Mouse (Mus musculus): Measurements from ENCODE around the gene Dppa5a. TPM values are rescaled to one million over a fixed set of nuclear protein-coding genes. Genes with fewer than 3 reads are reported as not detected.
"Not testable (repeated sequence)": the region's sequence is repeated elsewhere in the genome, so short reads cannot be mapped to it uniquely, and the experiment has no call there.

Gene Dppa5a
- not detected in 2 replicates for total RNA-seq (2014; fragmentation: Nextera tagmentation)
- total RNA-seq (2017) = not detected in 2 replicates
- polyA plus RNA-seq (2012) = not detected in 2 replicates

DNA sequence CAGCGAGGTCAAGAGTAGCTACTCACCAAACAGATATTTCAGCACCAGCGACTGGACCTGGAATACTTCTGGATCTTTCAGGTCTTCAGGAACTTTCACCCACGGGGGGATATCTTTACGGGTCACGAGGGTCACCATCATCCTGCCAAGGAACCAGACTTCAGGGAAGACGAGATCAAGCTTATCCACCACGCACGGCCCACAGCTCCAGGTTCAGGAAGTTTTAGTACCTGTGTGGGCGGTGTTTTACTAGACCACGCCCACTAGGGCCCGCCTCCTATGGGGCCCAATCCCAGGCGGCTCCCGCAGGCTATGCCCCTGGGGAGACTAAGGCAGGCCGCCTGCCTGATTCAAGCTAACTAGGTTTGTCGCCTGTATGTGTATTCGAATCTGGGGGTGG lies at the start of gene Dppa5a:
Dppa5a (minus strand) TSS at position 219 of the 400 bp plus-strand sequence.
- DNase-seq (ENCODE audit: low spot score) = not testable (repeated sequence)

DNA sequence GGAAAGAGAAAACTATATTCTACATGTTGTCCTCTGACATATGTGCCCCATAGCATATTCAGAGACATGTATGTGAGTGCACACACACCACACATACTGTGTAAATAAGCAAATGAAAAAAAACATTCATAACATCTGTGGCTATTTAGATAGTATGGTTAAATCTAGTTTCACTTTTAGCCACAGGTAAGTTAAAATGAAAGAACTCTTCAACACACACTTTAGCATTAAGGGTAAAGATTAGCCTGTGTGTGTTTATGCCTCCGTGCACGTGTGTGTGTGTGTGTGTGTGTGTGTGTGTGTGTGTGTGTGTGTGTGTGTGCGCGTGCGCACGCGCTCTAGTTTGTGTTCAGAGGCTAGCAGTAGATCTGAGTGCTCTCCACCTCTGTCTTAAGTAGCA lies 33.6 kb upstream of the Dppa5a start:
- ATAC-seq (ENCODE audit: extremely low read depth, insufficient number of reproducible peaks, low FRiP score, poor library complexity, severe bottlenecking) (no peak), DNase-seq (ENCODE audit: low spot score) (no peak)
- no peaks in the 10 kb centered on the region for H3K9me3 ChIP-seq (replicated peaks)
- TF ChIP-seq POLR2AphosphoS5 (IDR thresholded peaks at IDR 0.05; ENCODE audit: insufficient replicate concordance, low read depth, low read length) = no peak
- H3K4me1 ChIP-seq (ENCODE audit: insufficient read depth, low read depth, low read length) = no peaks in the 10 kb centered on the region
- no peaks in the 10 kb centered on the region for H3K36me3 ChIP-seq (replicated peaks)
- H3K27me3 ChIP-seq (ENCODE audit: insufficient read depth, low read length) = peaks cover 9% of the 10 kb centered on the region
- H3K4me3 ChIP-seq (ENCODE audit: low read depth, low read length) = no peak overlapping the region

More for the DNA sequence above, at the start of gene Dppa5a:
- not testable (repeated sequence) for H3K4me3 ChIP-seq (ENCODE audit: low read depth, low read length); H3K36me3 ChIP-seq (replicated peaks); ATAC-seq (ENCODE audit: extremely low read depth, insufficient number of reproducible peaks, low FRiP score, poor library complexity, severe bottlenecking); H3K4me1 ChIP-seq (ENCODE audit: insufficient read depth, low read depth, low read length); H3K9me3 ChIP-seq (replicated peaks); H3K27me3 ChIP-seq (ENCODE audit: insufficient read depth, low read length)

GRCm38 (mm10) chr9:78400570-78400969 lies 32.6 kb upstream of the Dppa5a start:
- no peak for DNase-seq (ENCODE audit: low spot score)
- Histone ChIP-seq H3K9me3 (replicated peaks) (peaks cover 6% of the 10 kb centered on the region), H3K4me3 (ENCODE audit: low read depth, low read length) (no peak overlapping the region), H3K36me3 (replicated peaks) (no peaks in the 10 kb centered on the region), H3K4me1 (ENCODE audit: insufficient read depth, low read depth, low read length) (no peaks in the 10 kb centered on the region), H3K27me3 (ENCODE audit: insufficient read depth, low read length) (peaks cover 6% of the 10 kb centered on the region)
- TF ChIP-seq GATA2 (IDR thresholded peaks at IDR 0.05; ENCODE audit: borderline replicate concordance, low read depth, low read length) (no peak), GATA1 (IDR thresholded peaks at IDR 0.05; ENCODE audit: borderline replicate concordance, low read length) (no peak), TAL1 (conservative IDR thresholded peaks at IDR 0.05; ENCODE audit: low read depth, low read length) (no peak), POLR2AphosphoS5 (IDR thresholded peaks at IDR 0.05; ENCODE audit: insufficient replicate concordance, low read depth, low read length) (no peak)
- no peak for ATAC-seq (ENCODE audit: extremely low read depth, insufficient number of reproducible peaks, low FRiP score, poor library complexity, severe bottlenecking)

DNA sequence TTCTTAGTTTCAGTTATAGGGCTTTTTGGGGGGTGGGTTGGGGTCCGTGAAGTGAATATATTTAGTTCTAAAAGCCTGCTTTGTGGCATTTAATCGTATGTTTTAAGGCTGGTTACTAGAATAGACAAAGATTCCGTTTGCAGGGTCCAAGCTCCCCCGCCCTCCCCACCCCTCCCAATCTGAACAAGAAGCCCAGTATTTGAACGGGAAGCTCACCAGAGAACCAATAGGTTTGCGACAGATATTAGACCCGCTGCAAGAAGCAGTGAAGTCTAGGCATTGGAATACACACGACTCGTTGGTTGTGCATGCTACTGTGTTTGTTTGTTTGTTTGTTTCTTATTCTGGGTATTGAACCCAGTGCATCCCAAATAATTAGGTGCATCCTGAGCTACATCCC lies 28.5 kb upstream of the Dppa5a start:
- peaks cover 3% of the 10 kb centered on the region for H3K27me3 ChIP-seq (ENCODE audit: insufficient read depth, low read length)

DNA sequence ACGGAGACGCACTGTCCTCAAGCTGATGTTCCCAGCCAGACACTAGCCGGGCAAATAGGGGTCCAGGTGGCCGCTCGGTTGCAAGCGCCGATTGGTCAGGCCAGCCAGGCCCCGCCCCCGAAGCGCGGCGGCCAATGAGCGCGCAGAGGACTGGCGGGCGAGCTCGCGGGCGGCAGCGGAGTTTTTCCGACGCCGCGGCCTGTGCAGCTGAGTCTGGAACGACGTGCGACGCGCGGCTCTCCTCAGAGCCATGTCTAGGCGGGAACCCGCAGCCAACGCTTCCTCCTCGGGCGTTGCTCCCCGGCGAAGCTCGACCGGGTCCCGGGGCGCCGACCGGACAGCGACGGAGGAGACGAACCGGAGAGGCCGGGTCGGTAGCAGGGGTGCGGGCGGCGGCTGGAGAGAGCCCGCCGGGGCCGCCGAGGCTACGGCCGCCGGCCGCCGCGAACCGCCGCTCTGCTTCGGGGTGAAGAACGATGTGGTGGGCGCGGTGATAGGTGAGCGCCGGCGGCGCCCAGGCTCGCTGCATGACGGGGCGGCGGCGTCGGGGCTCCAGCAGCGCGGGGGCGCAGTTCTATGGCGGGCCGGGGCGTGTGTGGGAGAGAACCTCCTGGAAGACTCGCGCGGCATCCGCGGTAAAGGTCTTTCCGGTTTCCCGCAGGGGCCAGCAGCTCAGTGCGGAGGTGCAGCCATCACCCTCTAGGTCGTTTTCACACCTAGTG lies 27.8 kb upstream of the Dppa5a start, which contains the start of gene Ddx43:
Ddx43 (plus strand) TSS at position 148 of the 722 bp plus-strand sequence.
- Histone ChIP-seq H3K4me3 (ENCODE audit: low read depth, low read length) (no peak within 1 kb of the TSS), H3K36me3 (replicated peaks) (no peaks in the 10 kb centered on the region), H3K9me3 (replicated peaks) (peaks cover 7% of the 10 kb centered on the region), H3K27me3 (ENCODE audit: insufficient read depth, low read length) (peaks cover 3% of the 10 kb centered on the region), H3K4me1 (ENCODE audit: insufficient read depth, low read depth, low read length) (no peaks in the 10 kb centered on the region)
- DNase-seq (ENCODE audit: low spot score) = no peak
- no peak for ATAC-seq (ENCODE audit: extremely low read depth, insufficient number of reproducible peaks, low FRiP score, poor library complexity, severe bottlenecking)
- no peak for TF ChIP-seq POLR2AphosphoS5 (IDR thresholded peaks at IDR 0.05; ENCODE audit: insufficient replicate concordance, low read depth, low read length)
- TF ChIP-seq TAL1 (conservative IDR thresholded peaks at IDR 0.05; ENCODE audit: low read depth, low read length) = no peak
- no peak for TF ChIP-seq GATA1 (IDR thresholded peaks at IDR 0.05; ENCODE audit: borderline replicate concordance, low read length)
- TF ChIP-seq CTCF (IDR thresholded peaks at IDR 0.05; ENCODE audit: low read depth, low read length) = no peak

More for the DNA sequence above, 28.5 kb upstream of the Dppa5a start:
- no peak overlapping the region for H3K4me3 ChIP-seq (ENCODE audit: low read depth, low read length)
- TF ChIP-seq POLR2AphosphoS5 (IDR thresholded peaks at IDR 0.05; ENCODE audit: insufficient replicate concordance, low read depth, low read length) (no peak), GATA1 (IDR thresholded peaks at IDR 0.05; ENCODE audit: borderline replicate concordance, low read length) (no peak), TAL1 (conservative IDR thresholded peaks at IDR 0.05; ENCODE audit: low read depth, low read length) (no peak)
- H3K4me1 ChIP-seq (ENCODE audit: insufficient read depth, low read depth, low read length) = no peaks in the 10 kb centered on the region
- ATAC-seq (ENCODE audit: extremely low read depth, insufficient number of reproducible peaks, low FRiP score, poor library complexity, severe bottlenecking) = no peak
- no peaks in the 10 kb centered on the region for H3K36me3 ChIP-seq (replicated peaks)
- peaks cover 7% of the 10 kb centered on the region for H3K9me3 ChIP-seq (replicated peaks)
- DNase-seq (ENCODE audit: low spot score) = no peak

GRCm38 (mm10) chr9:78395244-78395629 lies 27.3 kb upstream of the Dppa5a start:
- ATAC-seq (ENCODE audit: extremely low read depth, insufficient number of reproducible peaks, low FRiP score, poor library complexity, severe bottlenecking) (no peak), DNase-seq (ENCODE audit: low spot score) (no peak)
- Histone ChIP-seq H3K4me3 (ENCODE audit: low read depth, low read length) (no peak overlapping the region), H3K36me3 (replicated peaks) (no peaks in the 10 kb centered on the region), H3K4me1 (ENCODE audit: insufficient read depth, low read depth, low read length) (no peaks in the 10 kb centered on the region), H3K27me3 (ENCODE audit: insufficient read depth, low read length) (peaks cover 3% of the 10 kb centered on the region), H3K9me3 (replicated peaks) (peaks cover 7% of the 10 kb centered on the region)
- no peak for TF ChIP-seq TAL1 (conservative IDR thresholded peaks at IDR 0.05; ENCODE audit: low read depth, low read length)
- TF ChIP-seq CTCF (IDR thresholded peaks at IDR 0.05; ENCODE audit: low read depth, low read length) = no peak
- no peak for TF ChIP-seq GATA1 (IDR thresholded peaks at IDR 0.05; ENCODE audit: borderline replicate concordance, low read length)

GRCm38 (mm10) chr9:78394602-78395001 lies 26.6 kb upstream of the Dppa5a start:
- peaks cover 7% of the 10 kb centered on the region for H3K9me3 ChIP-seq (replicated peaks)
- H3K4me1 ChIP-seq (ENCODE audit: insufficient read depth, low read depth, low read length) = no peaks in the 10 kb centered on the region
- H3K4me3 ChIP-seq (ENCODE audit: low read depth, low read length) = no peak overlapping the region
- DNase-seq (ENCODE audit: low spot score) (no peak), ATAC-seq (ENCODE audit: extremely low read depth, insufficient number of reproducible peaks, low FRiP score, poor library complexity, severe bottlenecking) (no peak)
- no peaks in the 10 kb centered on the region for H3K36me3 ChIP-seq (replicated peaks)
- peaks cover 3% of the 10 kb centered on the region for H3K27me3 ChIP-seq (ENCODE audit: insufficient read depth, low read length)
- TF ChIP-seq GATA1 (IDR thresholded peaks at IDR 0.05; ENCODE audit: borderline replicate concordance, low read length) (no peak), GATA2 (IDR thresholded peaks at IDR 0.05; ENCODE audit: borderline replicate concordance, low read depth, low read length) (no peak), TAL1 (conservative IDR thresholded peaks at IDR 0.05; ENCODE audit: low read depth, low read length) (no peak), CTCF (IDR thresholded peaks at IDR 0.05; ENCODE audit: low read depth, low read length) (no peak), POLR2AphosphoS5 (IDR thresholded peaks at IDR 0.05; ENCODE audit: insufficient replicate concordance, low read depth, low read length) (no peak)
